Mouse (Mus musculus) layer of hippocampus, adult 18-20 months (tissue): Measurements from ENCODE around the gene St6gal1. TPM values are rescaled to one million over a fixed set of nuclear protein-coding genes. Genes with fewer than 3 reads are reported as not detected.
A peak's percentile ranks its signal among the peaks of the same experiment; 100 is the strongest.

ENCODE experiments used
- DNase-seq, 2 experiments: peaks; one replicate each; pipeline ENCODE4 v3.0.0; 2022; ENCODE audit warnings: low spot score in 2 of 2
- total RNA-seq, 2 experiments: library from RNA; stranded (reverse); gene quantifications; 2 replicates each; pipeline ENCODE4 v1.2.3; 2021

The St6gal1 gene
- total RNA-seq, 2 experiments from 2014 or later = 15.9 to 16.3 TPM

- no peak for DNase-seq
These were observed 25.2 kb downstream of the St6gal1 start for GRCm38 (mm10) chr16:23249762-23250161.

- peak in 1 of 2 experiments; percentile 44 for DNase-seq
These were observed 26.3 kb downstream of the St6gal1 start for GRCm38 (mm10) chr16:23250556-23251444.

- no peak for DNase-seq
These were observed 26.9 kb downstream of the St6gal1 start for GRCm38 (mm10) chr16:23251445-23251773.

- no peak for DNase-seq
These were observed 29.1 kb downstream of the St6gal1 start for GRCm38 (mm10) chr16:23253620-23254019.

GRCm38 (mm10) chr16:23254062-23254461, 29.5 kb downstream of the St6gal1 start:
- DNase-seq = no peak

GRCm38 (mm10) chr16:23256638-23257037, 32.1 kb downstream of the St6gal1 start:
- DNase-seq = no peak

- DNase-seq = no peak
These were observed 33.9 kb downstream of the St6gal1 start for GRCm38 (mm10) chr16:23258429-23258822.

GRCm38 (mm10) chr16:23258823-23259457, 34.4 kb downstream of the St6gal1 start:
- no peak for DNase-seq

- no peak for DNase-seq
These were observed 35.0 kb downstream of the St6gal1 start for GRCm38 (mm10) chr16:23259580-23259979.

- DNase-seq = no peak
These were observed 37.7 kb downstream of the St6gal1 start for GRCm38 (mm10) chr16:23262131-23262768.

GRCm38 (mm10) chr16:23262846-23263245, 38.3 kb downstream of the St6gal1 start:
- no peak for DNase-seq

GRCm38 (mm10) chr16:23264999-23265398, 40.5 kb downstream of the St6gal1 start:
- DNase-seq = no peak

- no peak for DNase-seq
These were observed 40.9 kb downstream of the St6gal1 start for GRCm38 (mm10) chr16:23265481-23265880.

- no peak for DNase-seq
These were observed 41.8 kb downstream of the St6gal1 start for GRCm38 (mm10) chr16:23266293-23266692.

- no peak for DNase-seq
These were observed 42.4 kb downstream of the St6gal1 start for GRCm38 (mm10) chr16:23266896-23267295.

GRCm38 (mm10) chr16:23268231-23268630, 43.7 kb downstream of the St6gal1 start:
- DNase-seq = no peak

GRCm38 (mm10) chr16:23269056-23269983, 44.8 kb downstream of the St6gal1 start:
- no peak for DNase-seq

- DNase-seq = peak in 1 of 2 experiments; percentile 60
These were observed 45.7 kb downstream of the St6gal1 start for GRCm38 (mm10) chr16:23269984-23270912.

- DNase-seq = no peak
These were observed 46.3 kb downstream of the St6gal1 start for GRCm38 (mm10) chr16:23270913-23271253.
